Mouse (Mus musculus) liver, adult 2 months (tissue): ENCODE data around the gene Foxd1.

ENCODE experiments used
- CTCF ChIP-seq: fragments of 200-500 bp; IDR thresholded peaks from 2 replicates; pipeline ENCODE4 v1.5.1; 2011; ENCODE audit warnings: low read depth, low read length, control low read depth
- POLR2A ChIP-seq: fragments of 200-500 bp; IDR thresholded peaks from 2 replicates; pipeline ENCODE4 v1.6.1; 2011; ENCODE audit warnings: low read length, control low read depth; ENCODE audit not compliant: insufficient read depth; ENCODE audit errors: extremely low read depth

DNA sequence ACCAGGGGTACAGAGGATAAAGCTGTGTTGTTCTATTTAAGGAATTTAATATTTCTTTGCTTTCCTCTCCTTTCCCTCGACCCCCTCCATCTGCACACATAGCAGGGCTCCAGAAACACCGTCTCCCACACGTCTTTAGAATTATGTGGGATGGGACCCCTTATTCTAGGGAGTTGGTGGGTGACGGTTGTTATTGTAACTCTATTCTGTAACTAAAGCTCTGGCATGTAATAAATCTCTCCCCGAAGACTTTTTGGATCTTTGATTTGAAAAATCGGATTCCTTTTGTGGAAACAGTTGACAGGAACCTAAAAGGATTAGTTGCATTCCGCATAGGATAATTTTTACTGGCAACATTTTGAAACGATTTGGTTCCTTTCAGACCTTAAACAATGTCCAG, 11.0 kb downstream of the Foxd1 start:
- TF ChIP-seq POLR2A (no peak), CTCF (no peak)
